Mouse (Mus musculus) limb, embryonic 11.5 days (tissue): ENCODE results near the gene Shroom4. TPM values are rescaled to one million over a fixed set of nuclear protein-coding genes. Genes with fewer than 3 reads are reported as not detected.

Experiments
- ATAC-seq: fragments of 200-750 bp; cut with Nextera tagmentation; 2 replicates; pipeline ENCODE4 v1.8.0; 2017; ENCODE audit warnings: low read depth; ENCODE audit not compliant: insufficient number of reproducible peaks, low FRiP score, low TSS enrichment
- DNase-seq: peaks from one replicate; pipeline ENCODE4 v3.0.0-alpha.2; 2015; ENCODE audit warnings: low spot score
- H3K27ac ChIP-seq: fragments of 300-500 bp; sonication (generic); replicated peaks from 2 replicates; pipeline ENCODE4 v1.5.1; 2014; ENCODE audit warnings: low read depth, mild to moderate bottlenecking, low read length
- H3K27me3 ChIP-seq: fragments of 300-500 bp; sonication (generic); 2 replicates; pipeline ENCODE4 v1.6.1; 2014; ENCODE audit warnings: mild to moderate bottlenecking, low read length, mixed read lengths; ENCODE audit not compliant: control insufficient read depth, insufficient read depth
- H3K36me3 ChIP-seq: fragments of 300-500 bp; sonication (generic); 2 replicates; pipeline ENCODE4 v1.6.1; 2014; ENCODE audit warnings: mild to moderate bottlenecking, low read length, moderate library complexity, mixed read lengths; ENCODE audit not compliant: control insufficient read depth, insufficient read depth
- H3K4me1 ChIP-seq: fragments of 300-500 bp; sonication (generic); 2 replicates; pipeline ENCODE4 v1.6.1; 2014; ENCODE audit warnings: low read length, mixed read lengths; ENCODE audit not compliant: control insufficient read depth, insufficient read depth
- H3K4me2 ChIP-seq: fragments of 300-500 bp; sonication (generic); 2 replicates; pipeline ENCODE4 v1.6.1; 2014; ENCODE audit warnings: low read depth, mild to moderate bottlenecking, moderate library complexity; ENCODE audit not compliant: severe bottlenecking
- H3K4me3 ChIP-seq: fragments of 300-500 bp; sonication (generic); 2 replicates; pipeline ENCODE4 v1.5.1; 2014; ENCODE audit warnings: low read depth, low read length
- H3K9ac ChIP-seq: fragments of 300-500 bp; sonication (generic); 2 replicates; pipeline ENCODE4 v1.6.1; 2014; ENCODE audit warnings: mild to moderate bottlenecking, low read length
- H3K9me3 ChIP-seq: fragments of 300-500 bp; sonication (generic); 2 replicates; pipeline ENCODE4 v1.6.1; 2016; ENCODE audit warnings: low read length; ENCODE audit not compliant: control insufficient read depth
- WGBS: fragments of 180-500 bp; shearing (Covaris S2); extraction: QIAGEN DNeasy Blood & Tissue Kit; methylation state at CpG from one replicate; pipeline ENCODE4 v1.1.7; 2014; 5-methylcytosine and 5-hydroxymethylcytosine counted together
- polyA plus RNA-seq: library from polyadenylated mRNA; unstranded; fragments of >200 nt; fragmentation: Nextera tagmentation; extraction: Ambion mirVana; gene quantifications from 2 replicates; pipeline ENCODE4 v1.2.1, GENCODE M21; 2014

Gene Shroom4
- polyA plus RNA-seq: 14.1 and 16.3 TPM in 2 replicates

- Histone ChIP-seq H3K27ac (peak within 1 kb of the TSS; percentile 77), H3K9me3 (no peaks in the 10 kb centered on the region), H3K9ac (peak within 1 kb of the TSS; percentile 70), H3K4me2 (peak within 1 kb of the TSS; percentile 49), H3K4me1 (no peaks in the 10 kb centered on the region), H3K4me3 (peak within 1 kb of the TSS; percentile 62), H3K36me3 (no peaks in the 10 kb centered on the region), H3K27me3 (no peaks in the 10 kb centered on the region)
- peak; percentile 82 for DNase-seq
- WGBS: 11% methylated on average over 55 of the region's 55 CpGs
- peak; percentile 96 for ATAC-seq
Observed at GRCm38 (mm10) chrX:6399626-6400397, at the start of gene Shroom4. Shroom4 (plus strand) TSS chrX:6399854.

DNA sequence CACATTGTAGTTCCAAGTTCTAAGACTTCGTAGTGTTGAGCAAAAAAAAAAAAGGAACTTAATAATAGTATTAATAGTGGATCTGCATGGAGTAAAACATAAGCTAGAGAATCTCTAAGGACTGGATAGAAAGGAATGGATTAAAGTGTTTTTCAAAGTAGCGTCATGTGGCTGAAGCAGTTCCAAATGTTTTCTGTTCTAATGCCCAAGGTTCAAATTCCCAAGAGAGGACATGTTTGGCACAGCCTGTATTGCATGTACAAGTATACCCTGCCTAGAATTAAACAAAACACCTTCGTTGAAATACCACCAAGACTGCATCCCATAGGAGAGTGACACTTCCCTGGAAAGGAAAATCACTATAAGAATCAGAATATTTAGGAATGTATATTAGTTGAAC lies 42.8 kb upstream of the Shroom4 start:
- H3K9me3 ChIP-seq: no peaks in the 10 kb centered on the region
- H3K9ac ChIP-seq: no peak overlapping the region
- no peak overlapping the region for H3K27ac ChIP-seq
- no peaks in the 10 kb centered on the region for H3K36me3 ChIP-seq
- H3K4me3 ChIP-seq: no peak overlapping the region
- ATAC-seq (no peak), DNase-seq (no peak)
- no peaks in the 10 kb centered on the region for H3K4me1 ChIP-seq
- WGBS: 83% methylated on average over 3 of the region's 3 CpGs
- H3K27me3 ChIP-seq: no peaks in the 10 kb centered on the region
- H3K4me2 ChIP-seq: no peak overlapping the region

GRCm38 (mm10) chrX:6357503-6358114 lies 42.0 kb upstream of the Shroom4 start:
- H3K4me1 ChIP-seq: no peaks in the 10 kb centered on the region
- H3K36me3 ChIP-seq: no peaks in the 10 kb centered on the region
- H3K9me3 ChIP-seq: no peaks in the 10 kb centered on the region
- DNase-seq (no peak), ATAC-seq (no peak)
- no peaks in the 10 kb centered on the region for H3K27me3 ChIP-seq
- no peak overlapping the region for H3K4me3 ChIP-seq
- no peak overlapping the region for H3K27ac ChIP-seq
- WGBS: 67% methylated on average over 6 of the region's 6 CpGs
- no peak overlapping the region for H3K9ac ChIP-seq
- no peak overlapping the region for H3K4me2 ChIP-seq

DNA sequence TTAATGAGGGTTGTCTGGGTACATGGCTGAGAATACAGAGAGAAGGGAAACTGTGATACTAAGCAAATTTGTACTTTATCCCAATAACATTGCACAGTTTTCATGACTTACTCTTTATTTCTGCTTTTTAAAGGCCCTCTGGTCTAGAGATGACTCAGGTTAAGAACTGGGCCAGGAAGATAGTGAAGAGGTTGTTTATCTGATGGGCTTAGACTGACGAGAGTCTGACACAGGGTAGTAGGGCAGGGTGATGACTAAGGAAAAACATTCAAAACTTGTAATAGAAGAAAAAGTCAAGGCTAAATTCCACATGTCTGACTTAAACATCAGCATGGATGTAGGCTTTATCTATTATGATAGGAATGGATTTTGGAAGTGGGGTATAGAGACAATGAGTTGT lies 30.8 kb upstream of the Shroom4 start:
- ATAC-seq (no peak), DNase-seq (no peak)
- no peak overlapping the region for H3K9ac ChIP-seq
- no peak overlapping the region for H3K4me3 ChIP-seq
- no peaks in the 10 kb centered on the region for H3K4me1 ChIP-seq
- no peak overlapping the region for H3K27ac ChIP-seq
- H3K36me3 ChIP-seq: no peaks in the 10 kb centered on the region
- H3K27me3 ChIP-seq: no peaks in the 10 kb centered on the region
- 77% methylated on average over 1 of the region's 1 CpGs for WGBS
- H3K4me2 ChIP-seq: no peak overlapping the region
- no peaks in the 10 kb centered on the region for H3K9me3 ChIP-seq

GRCm38 (mm10) chrX:6370706-6371105 lies 28.9 kb upstream of the Shroom4 start:
- no peak for DNase-seq
- no peak overlapping the region for H3K9ac ChIP-seq
- H3K27me3 ChIP-seq: no peaks in the 10 kb centered on the region
- H3K36me3 ChIP-seq: no peaks in the 10 kb centered on the region
- H3K27ac ChIP-seq: no peak overlapping the region
- H3K4me2 ChIP-seq: no peak overlapping the region
- 83% methylated on average over 3 of the region's 3 CpGs for WGBS
- no peaks in the 10 kb centered on the region for H3K9me3 ChIP-seq
- H3K4me3 ChIP-seq: no peak overlapping the region
- no peak for ATAC-seq
- no peaks in the 10 kb centered on the region for H3K4me1 ChIP-seq

GRCm38 (mm10) chrX:6393861-6394260 lies 5.8 kb upstream of the Shroom4 start:
- Histone ChIP-seq H3K27me3 (no peaks in the 10 kb centered on the region), H3K36me3 (no peaks in the 10 kb centered on the region), H3K9me3 (no peaks in the 10 kb centered on the region), H3K4me1 (no peaks in the 10 kb centered on the region), H3K9ac (no peak overlapping the region), H3K4me2 (no peak overlapping the region), H3K4me3 (no peak overlapping the region), H3K27ac (no peak overlapping the region)
- DNase-seq (no peak), ATAC-seq (no peak)
- WGBS: 79% methylated on average over 1 of the region's 1 CpGs

DNA sequence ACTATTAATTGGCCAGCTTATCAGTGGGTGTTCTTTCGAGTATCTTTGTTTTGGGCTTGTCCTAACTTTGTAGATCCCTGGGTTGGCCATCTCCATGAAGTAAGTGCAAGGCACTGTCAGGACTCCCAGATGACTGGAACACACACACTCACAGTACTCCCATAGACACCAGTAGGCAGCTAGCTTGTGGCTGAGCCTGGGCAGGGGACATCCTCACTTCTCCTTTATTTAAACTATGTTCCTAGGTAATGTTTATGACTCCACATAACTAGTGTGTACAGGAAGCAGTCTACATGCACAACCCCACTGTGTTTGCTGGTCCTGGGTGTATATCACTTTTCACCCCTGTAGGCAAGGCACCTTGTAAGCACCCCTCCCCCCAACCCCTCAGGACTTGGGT lies 461 bp upstream of the Shroom4 start:
- DNase-seq: no peak
- no peaks in the 10 kb centered on the region for H3K27me3 ChIP-seq
- H3K9me3 ChIP-seq: no peaks in the 10 kb centered on the region
- peak overlapping the region; percentile 77 for H3K27ac ChIP-seq
- H3K4me3 ChIP-seq: peak overlapping the region; percentile 14
- H3K4me2 ChIP-seq: peak overlapping the region; percentile 38
- no peaks in the 10 kb centered on the region for H3K4me1 ChIP-seq
- H3K9ac ChIP-seq: 0 out of 2 replicates have a peak overlapping the region, but pooled peaks have one; percentile 17
- 50% methylated on average over 1 of the region's 1 CpGs for WGBS
- ATAC-seq: peak; percentile 14
- H3K36me3 ChIP-seq: no peaks in the 10 kb centered on the region

DNA sequence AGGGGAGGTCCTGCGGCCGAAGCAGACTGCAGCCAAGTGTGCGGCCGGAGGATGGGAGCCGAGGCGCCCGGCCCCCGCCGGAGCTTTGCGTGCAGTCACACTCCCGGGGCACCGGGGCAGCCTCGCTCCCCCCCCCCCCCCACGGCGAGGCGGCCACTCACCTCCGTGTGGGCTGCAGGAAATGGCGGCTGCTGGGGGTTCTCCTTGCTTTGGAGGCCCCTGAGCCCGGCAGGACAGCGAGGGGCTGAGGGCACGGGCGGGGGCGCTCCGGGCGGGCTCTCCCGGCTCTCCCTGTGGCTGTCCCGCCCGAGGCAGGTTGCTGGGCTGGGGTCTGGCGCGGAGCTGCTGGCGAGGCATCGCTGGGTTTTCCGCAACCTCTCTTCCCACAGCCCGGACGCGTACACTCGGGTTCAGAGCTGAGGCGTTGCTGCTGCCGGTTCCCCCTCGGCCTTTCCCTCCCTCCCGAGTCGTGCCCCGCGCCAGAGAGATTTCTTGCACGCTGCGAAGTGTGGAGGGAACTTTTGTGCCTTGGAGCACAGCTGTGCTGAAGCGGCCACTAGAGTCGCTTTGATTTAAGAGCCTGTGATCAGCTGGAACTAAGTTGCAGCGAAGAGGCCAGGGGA lies 855 bp downstream of the Shroom4 start:
- 19% methylated on average over 30 of the region's 49 CpGs for WGBS
- DNase-seq (peak; percentile 50), ATAC-seq (peak; percentile 1)
- Histone ChIP-seq H3K27me3 (no peaks in the 10 kb centered on the region), H3K4me3 (peak overlapping the region; percentile 62), H3K4me2 (peak overlapping the region; percentile 49), H3K9ac (peak overlapping the region; percentile 70), H3K36me3 (no peaks in the 10 kb centered on the region), H3K27ac (peak overlapping the region; percentile 77), H3K9me3 (no peaks in the 10 kb centered on the region), H3K4me1 (no peaks in the 10 kb centered on the region)
